Mouse (Mus musculus): ENCODE data around the gene Bicd2.

Bicd2 gene

DNA sequence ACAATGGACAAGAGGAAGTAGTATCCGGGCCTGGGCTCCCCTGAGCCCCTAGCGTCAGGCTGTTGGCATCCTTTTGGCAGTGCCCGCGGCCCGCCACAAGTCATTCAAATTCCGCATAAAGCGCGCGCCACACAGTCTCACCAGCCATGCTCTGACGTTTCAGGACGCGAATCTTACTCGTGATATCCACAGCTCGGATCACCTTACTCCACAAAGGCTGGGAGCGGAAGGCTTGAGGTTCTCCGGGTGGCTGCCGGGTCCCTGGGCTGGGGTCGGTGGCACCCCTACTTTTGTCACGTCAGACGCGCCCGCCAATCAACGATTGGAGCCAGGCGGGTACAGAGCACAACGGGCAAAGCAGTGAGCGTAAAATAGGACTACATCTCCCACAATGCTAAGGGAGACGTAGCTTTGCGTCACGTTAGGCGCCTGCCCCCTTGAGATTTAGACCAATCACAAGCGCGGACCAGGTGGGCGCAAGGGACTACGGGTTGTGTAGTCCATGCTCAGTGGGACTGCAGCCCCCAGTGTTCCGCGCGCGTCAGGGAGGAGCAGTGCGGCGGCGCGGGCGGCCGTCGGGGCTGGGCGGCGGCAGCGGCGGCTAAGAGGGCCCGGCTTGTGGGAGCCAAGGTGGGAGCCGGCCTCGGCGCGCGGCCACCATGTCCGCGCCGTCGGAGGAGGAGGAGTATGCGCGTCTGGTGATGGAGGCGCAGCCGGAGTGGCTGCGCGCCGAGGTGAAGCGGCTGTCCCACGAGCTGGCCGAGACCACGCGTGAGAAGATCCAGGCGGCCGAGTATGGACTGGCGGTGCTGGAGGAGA lies at the start of gene Bicd2:
TSS of gene Bicd2 (plus strand) at position 574 of the 819 bp plus-strand sequence.
- peak; percentile 98 for DNase-seq (ENCODE audit: low read depth, low spot score)

- no peak for DNase-seq (ENCODE audit: low read depth, low spot score)
Measured at GRCm38 (mm10) chr13:49291949-49292348, 49.4 kb upstream of the Bicd2 start.

- DNase-seq (ENCODE audit: low read depth, low spot score): peak; percentile 30
Measured at GRCm38 (mm10) chr13:49294108-49294507, 47.3 kb upstream of the Bicd2 start.

- DNase-seq (ENCODE audit: low read depth, low spot score): no peak
Measured at GRCm38 (mm10) chr13:49296270-49296669, 45.1 kb upstream of the Bicd2 start.

GRCm38 (mm10) chr13:49298514-49299381 lies 42.6 kb upstream of the Bicd2 start:
- DNase-seq (ENCODE audit: low read depth, low spot score): peak; percentile 31

- peak; percentile 27 for DNase-seq (ENCODE audit: low read depth, low spot score)
Measured at GRCm38 (mm10) chr13:49300771-49301170, 40.6 kb upstream of the Bicd2 start.

- no peak for DNase-seq (ENCODE audit: low read depth, low spot score)
Measured at GRCm38 (mm10) chr13:49306771-49307310, 34.5 kb upstream of the Bicd2 start.

- peak; percentile 87 for DNase-seq (ENCODE audit: low read depth, low spot score)
Measured at GRCm38 (mm10) chr13:49307311-49307969, 33.9 kb upstream of the Bicd2 start.

GRCm38 (mm10) chr13:49308206-49308605 lies 33.2 kb upstream of the Bicd2 start:
- peak; percentile 39 for DNase-seq (ENCODE audit: low read depth, low spot score)

DNA sequence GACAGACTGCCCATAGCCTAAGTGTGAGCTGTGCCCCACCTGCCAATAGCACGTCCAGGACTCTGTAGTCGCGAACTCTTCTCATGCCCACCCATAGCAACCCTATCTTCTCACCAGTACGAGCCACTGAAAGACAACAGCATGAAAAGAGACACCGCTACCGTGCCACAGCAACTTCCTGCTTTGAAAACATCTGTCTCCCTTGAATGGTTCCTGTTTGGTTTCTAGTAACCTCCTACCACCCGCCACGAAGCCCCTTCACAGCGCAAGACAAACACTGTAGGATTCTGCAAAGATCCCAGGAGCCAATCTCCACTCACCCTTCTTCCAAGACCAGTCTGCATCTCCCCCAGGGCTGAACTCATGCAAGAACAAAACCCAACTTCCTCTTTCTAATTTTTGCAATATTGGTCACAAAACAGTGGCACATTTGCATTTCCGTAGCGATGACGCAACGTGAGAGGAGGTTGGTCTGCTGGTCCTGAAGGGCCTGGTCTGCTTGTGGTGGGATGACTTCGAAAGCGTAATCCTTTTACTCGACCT lies 32.5 kb upstream of the Bicd2 start:
- DNase-seq (ENCODE audit: low read depth, low spot score): peak; percentile 84

DNA sequence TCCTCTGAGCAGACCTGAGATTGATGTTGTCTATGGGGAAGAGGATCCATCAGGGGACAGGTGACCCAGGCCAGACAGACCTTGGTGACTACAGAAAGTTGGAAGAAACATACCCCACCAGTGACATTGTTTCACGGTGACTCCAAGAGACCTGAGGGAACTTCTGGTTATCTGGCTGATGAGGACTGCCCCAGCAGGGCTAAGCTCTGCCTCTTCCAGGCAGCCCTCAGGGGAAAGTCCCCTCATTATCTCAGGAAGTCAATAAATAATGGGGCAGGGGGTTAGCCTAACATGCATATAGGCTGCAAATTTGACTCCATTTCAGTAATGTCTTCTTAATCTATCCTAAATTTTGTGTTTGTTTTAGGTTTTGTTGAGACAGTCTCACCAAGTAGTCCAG lies 31.9 kb upstream of the Bicd2 start:
- DNase-seq (ENCODE audit: low read depth, low spot score): no peak

DNA sequence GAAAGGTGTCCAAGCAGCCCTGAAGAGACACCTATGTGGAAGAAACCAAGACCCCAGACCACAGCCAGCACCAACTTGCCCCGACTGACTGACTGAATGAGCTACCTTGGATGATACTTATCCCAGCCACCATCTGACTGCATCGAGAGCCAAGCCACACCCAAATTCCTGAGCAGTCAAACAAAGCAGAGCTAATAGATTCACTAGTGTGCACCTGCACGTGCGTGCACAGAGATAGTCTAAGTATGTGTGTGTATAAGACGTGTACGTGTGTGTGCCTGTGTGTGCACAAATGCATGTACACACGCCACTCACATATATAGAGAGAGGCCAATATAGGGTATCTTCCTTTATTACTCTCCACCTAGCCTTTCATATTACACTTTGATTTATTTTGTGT lies 29.7 kb upstream of the Bicd2 start:
- DNase-seq (ENCODE audit: low read depth, low spot score): no peak

GRCm38 (mm10) chr13:49316386-49317162 lies 24.8 kb upstream of the Bicd2 start:
- DNase-seq (ENCODE audit: low read depth, low spot score): no peak

DNA sequence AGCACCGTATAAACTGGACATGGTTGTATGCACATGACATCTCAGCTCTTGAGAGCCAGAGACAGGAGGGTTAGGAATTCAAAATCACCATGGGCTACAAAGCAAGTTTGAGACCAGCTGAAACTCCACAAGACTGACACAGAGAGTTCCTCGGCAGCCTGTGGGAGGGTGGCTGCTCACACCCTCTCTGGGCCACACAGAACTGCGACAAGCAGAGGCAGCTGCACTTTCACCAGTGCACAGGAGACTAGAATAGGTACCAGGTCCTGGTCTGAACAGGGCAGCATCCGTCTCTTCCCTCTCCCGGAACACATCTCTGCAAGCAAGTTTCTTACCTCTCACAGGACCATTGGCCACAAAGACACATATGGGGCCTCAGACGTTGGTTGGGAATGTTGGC lies 23.9 kb upstream of the Bicd2 start:
- DNase-seq (ENCODE audit: low read depth, low spot score): no peak

DNA sequence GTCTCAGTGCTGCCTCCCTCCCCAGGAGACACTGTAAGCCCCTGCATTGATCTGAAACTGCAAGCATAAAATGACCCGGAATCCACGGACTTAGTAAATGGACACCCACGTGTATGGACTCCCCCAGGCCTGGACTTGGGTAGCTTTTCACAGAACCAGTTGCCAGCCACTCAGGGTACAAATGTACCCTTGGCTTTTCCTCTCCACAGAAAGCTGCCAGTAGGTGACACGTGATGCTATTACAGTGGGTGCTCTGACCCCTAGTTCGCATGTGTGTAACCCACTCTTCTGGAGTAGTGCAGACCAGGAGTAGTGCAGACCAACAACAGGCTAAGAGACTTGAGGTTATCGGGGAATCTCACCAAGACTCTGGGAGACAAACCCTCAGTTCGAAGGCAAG lies 23.5 kb upstream of the Bicd2 start:
- no peak for DNase-seq (ENCODE audit: low read depth, low spot score)

GRCm38 (mm10) chr13:49320040-49320439 lies 21.3 kb upstream of the Bicd2 start, which contains the start of gene Fgd3:
Gene Fgd3 (minus strand): TSS chr13:49320311.
- DNase-seq (ENCODE audit: low read depth, low spot score): no peak

DNA sequence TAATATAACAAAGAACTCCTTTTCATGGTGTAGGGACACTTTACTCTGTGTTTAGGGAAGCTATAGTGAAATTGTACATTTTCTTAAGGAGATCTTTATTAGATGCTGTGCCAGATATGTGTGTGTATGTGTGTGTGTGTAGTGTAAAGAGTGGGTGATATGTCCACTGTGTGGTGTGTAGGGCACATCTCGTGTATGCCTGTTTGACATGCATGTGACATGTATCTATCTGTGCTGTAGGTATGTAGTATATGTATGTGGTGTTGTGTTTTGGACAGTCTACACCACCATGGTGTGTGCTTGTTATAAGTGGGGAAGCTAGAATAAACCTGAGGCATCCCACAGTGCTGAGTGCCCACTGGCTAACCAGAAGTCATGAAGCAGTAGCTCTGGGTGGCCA lies 20.9 kb upstream of the Bicd2 start:
- no peak for DNase-seq (ENCODE audit: low read depth, low spot score)

- DNase-seq (ENCODE audit: low read depth, low spot score): no peak
Measured at GRCm38 (mm10) chr13:49321452-49321851, 19.9 kb upstream of the Bicd2 start.

- no peak for DNase-seq (ENCODE audit: low read depth, low spot score)
Measured at GRCm38 (mm10) chr13:49322169-49322568, 19.2 kb upstream of the Bicd2 start.

GRCm38 (mm10) chr13:49322739-49323138 lies 18.6 kb upstream of the Bicd2 start:
- DNase-seq (ENCODE audit: low read depth, low spot score): no peak

GRCm38 (mm10) chr13:49324871-49325270 lies 16.5 kb upstream of the Bicd2 start:
- DNase-seq (ENCODE audit: low read depth, low spot score): no peak
